Mouse (Mus musculus): ENCODE data around the gene Mmel1.

The Mmel1 gene

DNA sequence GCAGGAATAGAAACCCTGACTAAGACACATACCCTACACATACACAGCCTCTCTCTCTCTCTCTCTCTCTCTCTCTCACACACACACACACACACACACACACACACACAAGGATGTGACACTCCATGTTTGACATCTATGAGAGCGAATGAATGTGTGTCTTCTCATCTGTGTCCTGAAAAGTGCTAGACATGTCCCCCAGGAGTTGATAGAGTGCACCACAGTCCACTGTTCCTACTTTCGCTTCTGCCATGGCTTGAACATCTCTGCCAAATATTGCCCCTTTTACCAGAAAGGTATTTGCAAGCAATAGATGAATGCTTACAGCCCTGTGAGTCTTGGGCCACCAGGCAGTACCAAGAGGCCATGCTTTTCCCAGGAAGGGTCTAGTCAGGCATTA, 70.8 kb downstream of the Mmel1 start:
- DNase-seq (ENCODE audit: low read depth): no peak

DNA sequence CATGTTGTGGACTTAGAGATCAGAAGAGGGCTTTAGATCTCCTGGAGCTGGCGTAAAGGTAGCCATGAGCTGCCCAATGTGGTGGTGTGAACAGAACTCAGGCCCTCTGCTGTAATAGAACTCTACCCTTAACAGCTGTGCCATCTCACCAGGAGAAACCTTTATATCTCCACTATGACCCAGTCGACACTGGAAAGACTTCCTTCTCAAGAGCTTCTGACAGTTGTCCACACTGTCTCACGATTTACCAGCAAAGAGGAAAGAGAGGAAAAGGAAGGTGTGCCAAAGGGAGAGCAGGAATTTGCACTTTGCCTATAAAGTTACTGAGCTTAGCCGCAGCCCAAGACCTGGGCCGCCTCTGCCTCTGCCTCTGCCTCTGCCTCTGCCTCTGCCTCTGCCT, 72.4 kb downstream of the Mmel1 start:
- no peak for DNase-seq (ENCODE audit: low read depth)

DNA sequence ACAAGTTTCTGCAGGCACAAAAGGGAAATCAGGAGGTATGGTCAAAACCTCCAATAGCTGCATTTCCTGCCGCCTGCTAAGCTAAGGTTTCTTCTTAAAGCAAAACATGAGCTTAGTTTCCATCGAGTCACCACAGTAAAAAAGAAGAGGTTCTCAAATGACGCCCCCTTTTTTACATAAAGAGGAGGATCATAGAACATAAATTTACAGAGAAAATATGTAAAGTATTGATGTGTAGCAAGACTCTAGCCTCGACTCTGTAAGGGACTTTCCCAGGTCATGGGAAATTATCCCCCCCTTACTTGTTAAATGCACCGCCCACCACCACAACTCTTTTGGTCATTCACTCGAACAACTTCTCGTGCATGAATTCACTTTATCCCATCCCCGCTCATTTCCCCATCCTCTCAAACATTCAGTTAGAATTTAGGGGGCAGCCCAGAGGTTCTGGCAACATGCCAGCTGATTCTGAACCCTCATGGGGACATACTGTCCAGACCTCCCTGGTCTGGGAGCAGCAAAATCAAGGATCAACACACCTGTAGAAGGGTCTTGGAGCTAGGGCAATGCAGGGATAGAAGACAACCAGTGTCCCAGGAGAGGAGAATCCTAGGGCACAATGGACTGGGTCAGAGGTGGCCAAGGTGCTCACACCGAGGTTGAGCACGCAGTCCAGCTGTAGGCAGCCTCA, 73.4 kb downstream of the Mmel1 start:
- no peak for DNase-seq (ENCODE audit: low read depth)

DNA sequence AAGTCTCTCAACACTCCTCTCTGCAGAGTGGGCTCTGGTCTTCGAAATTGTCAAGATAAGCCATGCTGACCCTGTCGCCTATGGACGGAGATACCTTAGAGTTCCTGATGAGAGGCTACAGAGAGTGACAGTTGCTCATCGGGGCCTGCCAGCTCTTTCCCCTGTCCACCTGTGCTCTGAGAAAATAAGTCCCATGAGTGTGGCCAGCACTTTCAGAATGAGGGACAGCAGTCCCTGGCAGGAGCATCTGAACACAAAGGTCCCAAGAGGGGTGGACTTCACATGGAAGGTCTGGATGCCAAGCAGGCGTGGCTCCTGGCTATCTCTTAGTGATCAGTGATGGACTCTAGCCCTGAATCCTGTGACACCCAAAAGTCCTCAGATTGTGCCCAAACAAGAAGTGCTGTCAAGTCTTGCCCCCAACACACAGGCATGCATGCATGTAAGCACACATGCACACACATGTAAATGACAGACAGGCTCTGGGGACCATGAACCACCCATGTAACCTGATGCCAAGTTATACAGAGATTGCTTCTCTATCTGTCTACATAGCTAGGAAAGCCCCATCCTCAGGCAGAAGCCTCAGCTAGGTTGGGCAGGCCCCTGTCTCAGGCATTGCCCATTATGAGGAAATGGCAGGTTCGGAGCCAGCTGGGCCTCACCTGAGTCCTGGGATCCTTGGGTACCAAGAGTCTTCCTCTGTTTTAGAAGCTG, 74.1 kb downstream of the Mmel1 start:
- no peak for DNase-seq (ENCODE audit: low read depth)

DNA sequence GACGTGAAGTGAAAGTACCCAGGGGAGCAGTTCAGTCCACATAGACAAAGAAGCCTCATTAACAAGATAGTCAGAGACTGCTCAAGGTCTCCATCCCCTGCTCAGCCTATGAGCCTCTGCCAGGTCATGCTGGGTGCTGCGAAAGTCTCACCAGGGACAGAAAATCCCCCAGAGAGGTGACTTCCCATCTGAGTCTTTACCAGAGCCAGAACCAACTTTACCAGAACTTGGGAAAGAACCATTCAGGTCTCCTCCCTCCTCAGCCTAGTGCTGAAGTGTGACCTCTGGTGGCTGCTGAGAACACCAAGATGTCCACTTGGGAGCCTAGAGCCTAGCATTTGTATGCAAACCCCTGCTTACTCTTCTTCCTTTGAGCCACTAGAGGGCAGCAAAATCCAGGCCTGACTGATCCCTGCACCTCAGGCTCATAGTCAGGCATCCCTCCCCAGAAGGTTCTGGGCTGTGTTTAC, 74.8 kb downstream of the Mmel1 start:
- DNase-seq (ENCODE audit: low read depth): peak; percentile 89

Data from c-Kit-positive CD71-positive TER-119-negative erythroid progenitor cells, embryonic 14.5 days (primary cell).